Mouse (Mus musculus) MEL (cell line): ENCODE data around the gene Ptpre. TPM values are rescaled to one million over a fixed set of nuclear protein-coding genes. Genes with fewer than 3 reads are reported as not detected.

Source experiments
- DNase-seq: peaks from one replicate; pipeline ENCODE4 v3.0.0; 2011; ENCODE audit warnings: low read depth, low spot score
- H3K27ac ChIP-seq: 2 replicates; pipeline ENCODE4 v1.5.1; 2012; ENCODE audit warnings: low read depth, mild to moderate bottlenecking, control low read depth, low read length, moderate library complexity; ENCODE audit not compliant: control insufficient read depth
- H3K27me3 ChIP-seq, 2 experiments: fragments of 150-350 bp in 1 of 2; sonication (generic) in 1 of 2; 2 replicates each; pipeline ENCODE4 v1.6.1; 2012; ENCODE audit warnings: low read length in 2 of 2, mild to moderate bottlenecking in 2 of 2, improper control_type of control experiment in 1 of 2, moderate library complexity in 1 of 2; ENCODE audit not compliant: insufficient read depth in 2 of 2, control insufficient read depth in 1 of 2
- H3K36me3 ChIP-seq, 2 experiments: 2 replicates each; pipeline ENCODE4 v1.6.1; 2012 to 2014; ENCODE audit warnings: low read length in 2 of 2, improper control_type of control experiment in 1 of 2, inconsistent platforms in 1 of 2, mild to moderate bottlenecking in 1 of 2; ENCODE audit not compliant: insufficient read depth in 2 of 2, control insufficient read depth in 1 of 2
- H3K4me1 ChIP-seq, 2 experiments: fragments of 150-350 bp in 1 of 2; sonication (generic) in 1 of 2; 2 replicates each; pipeline ENCODE4 v1.6.1; 2012; ENCODE audit warnings: low read length in 2 of 2, improper control_type of control experiment in 1 of 2, mild to moderate bottlenecking in 1 of 2; ENCODE audit not compliant: insufficient read depth in 2 of 2, control insufficient read depth in 1 of 2
- H3K4me3 ChIP-seq, 2 experiments: fragments of 150-350 bp in 1 of 2; sonication (generic) in 1 of 2; 2 replicates each; pipeline ENCODE4 v1.5.1; 2012; ENCODE audit warnings: low read depth in 2 of 2, low read length in 2 of 2, mild to moderate bottlenecking in 2 of 2, moderate library complexity in 2 of 2, control low read depth in 1 of 2, improper control_type of control experiment in 1 of 2; ENCODE audit not compliant: control insufficient read depth in 1 of 2, insufficient read depth in 1 of 2
- H3K79me2 ChIP-seq: 2 replicates; pipeline ENCODE4 v1.6.1; 2012; ENCODE audit warnings: mild to moderate bottlenecking, low read length, moderate library complexity; ENCODE audit not compliant: control insufficient read depth, poor library complexity, insufficient read depth
- H3K9ac ChIP-seq: 2 replicates; pipeline ENCODE4 v1.6.1; 2012; ENCODE audit warnings: low read depth, mild to moderate bottlenecking, control low read depth, low read length, moderate library complexity; ENCODE audit not compliant: control insufficient read depth, poor library complexity, severe bottlenecking
- H3K9me3 ChIP-seq: fragments of 150-350 bp; sonication (generic); replicated peaks from 2 replicates; pipeline ENCODE4 v1.6.1; 2012; ENCODE audit warnings: mild to moderate bottlenecking, low read length, improper control_type of control experiment, moderate library complexity; ENCODE audit not compliant: insufficient read depth
- BHLHE40 ChIP-seq: IDR thresholded peaks from 2 replicates; pipeline ENCODE4 v1.6.1; 2012; ENCODE audit warnings: low read depth, mild to moderate bottlenecking, inconsistent platforms, low read length, improper control_type of control experiment, borderline replicate concordance
- CTCF ChIP-seq, 3 experiments: IDR thresholded peaks in 2 of 3; conservative IDR thresholded peaks in 1 of 3; 2 replicates each; pipeline ENCODE4 v1.5.1; 2011 to 2012; ENCODE audit warnings: low read length in 3 of 3, low read depth in 2 of 3, mild to moderate bottlenecking in 2 of 3, improper control_type of control experiment in 1 of 3, inconsistent platforms in 1 of 3, mixed read lengths in 1 of 3, moderate library complexity in 1 of 3; ENCODE audit not compliant: control insufficient read depth in 1 of 3, insufficient read depth in 1 of 3, poor library complexity in 1 of 3, severe bottlenecking in 1 of 3
- E2F4 ChIP-seq: IDR thresholded peaks from 2 replicates; pipeline ENCODE4 v1.6.1; 2011; ENCODE audit warnings: low read depth, low read length, improper control_type of control experiment, borderline replicate concordance
- ELF1 ChIP-seq: IDR thresholded peaks from 2 replicates; pipeline ENCODE4 v1.6.1; 2014; ENCODE audit warnings: low read depth, mild to moderate bottlenecking, inconsistent platforms, low read length, improper control_type of control experiment, moderate library complexity
- ETS1 ChIP-seq: IDR thresholded peaks from 2 replicates; pipeline ENCODE4 v1.6.1; 2012; ENCODE audit warnings: low read depth, mild to moderate bottlenecking, inconsistent platforms, low read length, improper control_type of control experiment, moderate library complexity
- GATA1 ChIP-seq: IDR thresholded peaks from 2 replicates; pipeline ENCODE4 v1.6.1; 2011; ENCODE audit warnings: low read depth, low read length, improper control_type of control experiment
- JUND ChIP-seq: IDR thresholded peaks from 2 replicates; pipeline ENCODE4 v1.6.1; 2011; ENCODE audit warnings: low read depth, mild to moderate bottlenecking, improper control_type of control experiment, low read length
- KAT2A ChIP-seq: conservative IDR thresholded peaks from 2 replicates; pipeline ENCODE4 v1.6.1; 2012; ENCODE audit warnings: low read depth, low read length, improper control_type of control experiment, inconsistent platforms
- MAX ChIP-seq: IDR thresholded peaks from 2 replicates; pipeline ENCODE4 v1.6.1; 2011; ENCODE audit warnings: low read length, improper control_type of control experiment
- MXI1 ChIP-seq: IDR thresholded peaks from 2 replicates; pipeline ENCODE4 v1.6.1; 2011; ENCODE audit warnings: mild to moderate bottlenecking, low read depth, low read length, improper control_type of control experiment
- RAD21 ChIP-seq: IDR thresholded peaks from 2 replicates; pipeline ENCODE4 v1.6.1; 2011; ENCODE audit warnings: mild to moderate bottlenecking, low read depth, low read length, improper control_type of control experiment
- RCOR1 ChIP-seq: IDR thresholded peaks from 2 replicates; pipeline ENCODE4 v1.6.1; 2012; ENCODE audit warnings: low read depth, mild to moderate bottlenecking, inconsistent platforms, low read length, improper control_type of control experiment
- SIN3A ChIP-seq: IDR thresholded peaks from 2 replicates; pipeline ENCODE4 v1.6.1; 2012; ENCODE audit warnings: low read length, improper control_type of control experiment, inconsistent platforms
- SMC3 ChIP-seq: IDR thresholded peaks from 2 replicates; pipeline ENCODE4 v1.6.1; 2011; ENCODE audit warnings: low read depth, low read length, improper control_type of control experiment
- TCF12 ChIP-seq: IDR thresholded peaks from 2 replicates; pipeline ENCODE4 v1.6.1; 2014; ENCODE audit warnings: low read depth, mild to moderate bottlenecking, inconsistent platforms, low read length, improper control_type of control experiment, moderate library complexity
- ZC3H11A ChIP-seq: IDR thresholded peaks from 2 replicates; pipeline ENCODE4 v1.6.1; 2012; ENCODE audit warnings: low read depth, mild to moderate bottlenecking, inconsistent platforms, low read length, improper control_type of control experiment
- ZKSCAN1 ChIP-seq: IDR thresholded peaks from 2 replicates; pipeline ENCODE4 v1.6.1; 2012; ENCODE audit warnings: low read depth, mild to moderate bottlenecking, inconsistent platforms, low read length, improper control_type of control experiment, moderate library complexity
- ZMIZ1 ChIP-seq: IDR thresholded peaks from 2 replicates; pipeline ENCODE4 v1.6.1; 2012; ENCODE audit warnings: low read depth, mild to moderate bottlenecking, inconsistent platforms, low read length, improper control_type of control experiment, moderate library complexity
- ZNF384 ChIP-seq: IDR thresholded peaks from 2 replicates; pipeline ENCODE4 v1.6.1; 2012; ENCODE audit warnings: low read depth, mild to moderate bottlenecking, inconsistent platforms, low read length, improper control_type of control experiment
- polyA plus RNA-seq, 2 experiments: library from polyadenylated mRNA; stranded (reverse) in 1 of 2; unstranded in 1 of 2; fragments of >175 nt in 1 of 2; fragments of >200 nt in 1 of 2; gene quantifications; 2 replicates each; pipeline versions ENCODE4 v1.2.1 to v1.2.4; 2012; ENCODE audit warnings: low replicate concordance in 2 of 2, low read depth in 1 of 2; ENCODE audit not compliant: insufficient read length in 2 of 2, insufficient read depth in 1 of 2, missing spikeins in 1 of 2
- total RNA-seq: library from RNA; depleted of rRNA; stranded (reverse); fragments of 300-350 nt; gene quantifications from 2 replicates; pipeline ENCODE4 v1.2.3, GENCODE M21; 2012

Ptpre gene
- total and polyA plus RNA-seq, 3 experiments = 4.9 to 12.9 TPM; not detected in 1

GRCm38 (mm10) chr7:135624854-135625253 is 87.6 kb downstream of the Ptpre start:
- H3K79me2 ChIP-seq = no peaks in the 10 kb centered on the region
- H3K9ac ChIP-seq = no peak overlapping the region
- DNase-seq = peak; percentile 66
- no peaks in the 10 kb centered on the region for H3K27me3 ChIP-seq
- no peaks in the 10 kb centered on the region for H3K4me1 ChIP-seq
- TF ChIP-seq ZNF384 = peak; percentile 86
- TF ChIP-seq ZC3H11A = peak; percentile 99
- no peak for TF ChIP-seq TCF12
- TF ChIP-seq MXI1 = 0 out of 2 replicates have a peak, but pooled peaks have one; percentile 26
- TF ChIP-seq CTCF (IDR thresholded peaks at IDR 0.05 in 2 of 3, conservative IDR thresholded peaks at IDR 0.05 in 1 of 3; ENCODE audit: control insufficient read depth in 1 of 3, insufficient read depth in 1 of 3, low read depth in 2 of 3, low read length in 3 of 3, poor library complexity in 1 of 3, severe bottlenecking in 1 of 3) = peak; percentile 66 to 95 (median 73)
- TF ChIP-seq SIN3A = peak; percentile 53
- peak; percentile 99 for TF ChIP-seq RAD21
- TF ChIP-seq RCOR1 = peak; percentile 14; the same call in 1 of the 2 replicates
- TF ChIP-seq ZKSCAN1 = no peak
- peak; percentile 99 for TF ChIP-seq SMC3
- no peak overlapping the region for H3K27ac ChIP-seq
- H3K4me3 ChIP-seq = no peak overlapping the region
- no peaks in the 10 kb centered on the region for H3K36me3 ChIP-seq
- no peaks in the 10 kb centered on the region for H3K9me3 ChIP-seq

- no peaks in the 10 kb centered on the region for H3K9me3 ChIP-seq
- no peaks in the 10 kb centered on the region for H3K36me3 ChIP-seq
- H3K27me3 ChIP-seq = no peaks in the 10 kb centered on the region
- no peak overlapping the region for H3K4me3 ChIP-seq
- TF ChIP-seq E2F4 (no peak), MAX (no peak), BHLHE40 (no peak), SMC3 (no peak), ELF1 (no peak), KAT2A (no peak), ZNF384 (no peak)
- no peak for DNase-seq
- H3K4me1 ChIP-seq = no peaks in the 10 kb centered on the region
- H3K27ac ChIP-seq = no peak overlapping the region
- no peak overlapping the region for H3K9ac ChIP-seq
- H3K79me2 ChIP-seq = no peaks in the 10 kb centered on the region
These were observed 91.1 kb downstream of the Ptpre start for GRCm38 (mm10) chr7:135628363-135628762.

- H3K36me3 ChIP-seq = no peaks in the 10 kb centered on the region
- DNase-seq = no peak
- no peaks in the 10 kb centered on the region for H3K4me1 ChIP-seq
- no peaks in the 10 kb centered on the region for H3K79me2 ChIP-seq
- H3K4me3 ChIP-seq = no peak overlapping the region
- H3K9me3 ChIP-seq = no peaks in the 10 kb centered on the region
- TF ChIP-seq ETS1 (no peak), ZMIZ1 (no peak), SIN3A (no peak), GATA1 (no peak), RAD21 (no peak), JUND (no peak), ZC3H11A (no peak), MXI1 (no peak)
- no peak overlapping the region for H3K9ac ChIP-seq
- no peak overlapping the region for H3K27ac ChIP-seq
- no peaks in the 10 kb centered on the region for H3K27me3 ChIP-seq
These were observed 91.7 kb downstream of the Ptpre start for GRCm38 (mm10) chr7:135629019-135629418.
